Mouse (Mus musculus) hindbrain, embryonic 12.5 days (tissue): ENCODE measurements around the gene Hccs. TPM values are rescaled to one million over a fixed set of nuclear protein-coding genes. Genes with fewer than 3 reads are reported as not detected.

Experiments used
- ATAC-seq: fragments of 200-750 bp; cut with Nextera tagmentation; 2 replicates; pipeline ENCODE4 v1.8.0; 2017; ENCODE audit warnings: moderate TSS enrichment; ENCODE audit not compliant: low FRiP score
- H3K27ac ChIP-seq: fragments of 300-500 bp; sonication (generic); 2 replicates; pipeline ENCODE4 v1.5.1; 2016; ENCODE audit warnings: mild to moderate bottlenecking
- H3K27me3 ChIP-seq: fragments of 300-500 bp; sonication (generic); 2 replicates; pipeline ENCODE4 v1.6.1; 2016; ENCODE audit warnings: mild to moderate bottlenecking
- H3K36me3 ChIP-seq: fragments of 300-500 bp; sonication (generic); 2 replicates; pipeline ENCODE4 v1.6.1; 2016; ENCODE audit warnings: mild to moderate bottlenecking
- H3K4me1 ChIP-seq: fragments of 300-500 bp; sonication (generic); 2 replicates; pipeline ENCODE4 v1.6.1; 2016
- H3K4me2 ChIP-seq: fragments of 300-500 bp; sonication (generic); replicated peaks from 2 replicates; pipeline ENCODE4 v1.6.1; 2016; ENCODE audit warnings: mild to moderate bottlenecking
- H3K4me3 ChIP-seq: fragments of 300-500 bp; sonication (generic); 2 replicates; pipeline ENCODE4 v1.5.1; 2016; ENCODE audit warnings: mild to moderate bottlenecking
- H3K9ac ChIP-seq: fragments of 300-500 bp; sonication (generic); 2 replicates; pipeline ENCODE4 v1.6.1; 2016; ENCODE audit warnings: mild to moderate bottlenecking, moderate library complexity
- H3K9me3 ChIP-seq: fragments of 300-500 bp; sonication (generic); replicated peaks from 2 replicates; pipeline ENCODE4 v1.6.1; 2016; ENCODE audit warnings: mild to moderate bottlenecking
- WGBS: fragments of 180-500 bp; shearing (Covaris S2); methylation state at CpG from one replicate; pipeline ENCODE4 v1.1.7; 2016; 5-methylcytosine and 5-hydroxymethylcytosine counted together
- polyA plus RNA-seq: library from polyadenylated mRNA; unstranded; fragments of >200 nt; fragmentation: Nextera tagmentation; extraction: Ambion mirVana; gene quantifications from 2 replicates; pipeline ENCODE4 v1.2.1, GENCODE M21; 2016

Gene Hccs
- polyA plus RNA-seq, 1 experiment from 2014 or later = 45.1 TPM

DNA sequence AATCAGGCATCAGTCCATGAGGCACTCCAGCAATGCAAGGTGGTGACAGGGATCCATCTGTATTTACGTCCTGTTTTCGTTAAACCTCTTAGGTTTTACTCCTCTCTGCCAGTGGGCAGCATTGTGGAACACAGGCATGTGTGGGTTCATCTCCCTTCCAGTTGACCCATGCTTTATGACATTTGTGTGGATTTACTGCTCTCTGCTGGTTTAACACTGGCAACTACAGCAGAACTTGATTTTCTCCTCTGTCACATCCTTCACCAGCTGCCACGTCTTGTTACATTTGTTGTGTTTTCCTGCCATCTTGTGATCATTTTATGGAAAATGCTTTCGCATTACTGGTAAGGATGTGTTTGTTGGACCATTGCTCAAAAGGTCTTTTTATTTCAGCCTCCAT is 20.6 kb downstream of the Hccs start:
- no peak overlapping the region for H3K4me3 ChIP-seq
- H3K36me3 ChIP-seq = no peaks in the 10 kb centered on the region
- WGBS = 80% methylated on average over 4 of the region's 4 CpGs
- H3K4me2 ChIP-seq = no peak overlapping the region
- H3K9me3 ChIP-seq = no peaks in the 10 kb centered on the region
- H3K4me1 ChIP-seq = no peaks in the 10 kb centered on the region
- H3K9ac ChIP-seq = no peak overlapping the region
- no peak overlapping the region for H3K27ac ChIP-seq
- H3K27me3 ChIP-seq = peaks cover 7% of the 10 kb centered on the region; the same call in 1 of the 2 replicates
- ATAC-seq = no peak

DNA sequence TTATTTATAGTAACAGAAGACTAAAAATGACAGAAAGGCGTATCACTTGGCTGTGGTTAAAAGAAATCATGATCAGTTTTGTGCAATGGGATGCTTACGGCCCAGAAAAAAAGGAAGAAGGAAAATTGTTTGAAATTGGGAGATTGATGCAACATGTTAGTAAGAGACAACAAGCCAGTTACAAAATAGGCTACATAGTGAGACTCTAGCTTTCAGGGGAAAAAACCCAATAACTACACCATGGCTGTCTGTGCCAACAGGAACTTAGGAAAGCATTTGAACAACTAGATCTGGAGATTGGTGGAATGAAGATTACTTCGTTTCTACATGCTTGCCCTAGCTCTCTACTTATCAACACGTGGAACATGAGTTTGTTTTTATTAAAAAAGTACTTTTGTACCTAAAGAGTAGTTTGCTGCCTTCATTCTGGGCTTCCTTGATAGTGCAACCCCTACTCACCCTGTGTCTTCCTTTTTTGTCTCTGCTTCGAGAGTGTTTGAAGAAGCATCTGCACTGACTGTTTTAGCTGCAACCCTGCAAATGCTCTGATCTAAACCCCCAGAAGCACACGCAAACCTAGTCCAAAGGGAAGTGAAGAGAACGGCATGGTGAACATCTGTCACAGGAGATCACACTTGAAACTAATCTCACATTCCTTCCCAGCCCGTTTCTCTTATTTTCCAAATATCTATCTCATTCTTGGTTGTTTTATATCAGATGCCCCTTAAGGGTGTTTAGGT is 56.6 kb downstream of the Hccs start:
- WGBS = 78% methylated on average over 8 of the region's 8 CpGs
- ATAC-seq = no peak

DNA sequence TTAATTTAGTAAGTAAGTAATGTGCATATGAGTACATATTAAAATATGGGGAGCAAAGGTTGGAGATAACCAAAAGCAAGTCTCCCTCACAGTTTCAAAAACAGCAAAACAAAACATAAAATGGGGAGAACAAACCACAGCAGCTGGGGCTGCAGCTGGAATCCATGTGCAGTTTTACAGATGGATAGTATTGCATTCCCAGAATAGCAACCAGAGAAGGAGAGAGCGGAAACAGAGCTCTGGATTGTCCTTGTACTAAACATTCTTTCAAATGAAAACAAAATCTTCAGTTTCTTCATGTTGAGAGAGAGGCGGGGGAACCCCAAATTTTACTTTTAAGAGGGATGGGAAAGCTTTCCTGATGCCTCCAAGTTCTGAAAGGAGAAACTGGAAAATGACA is 58.0 kb downstream of the Hccs start:
- Histone ChIP-seq H3K27me3 (peaks cover 13% of the 10 kb centered on the region; the same call in 1 of the 2 replicates), H3K4me3 (no peak overlapping the region), H3K9me3 (no peaks in the 10 kb centered on the region), H3K36me3 (no peaks in the 10 kb centered on the region), H3K27ac (no peak overlapping the region), H3K4me2 (no peak overlapping the region), H3K9ac (no peak overlapping the region), H3K4me1 (no peaks in the 10 kb centered on the region)
- ATAC-seq = no peak
- WGBS = 70% methylated on average over 2 of the region's 2 CpGs

More for the DNA sequence above, 56.6 kb downstream of the Hccs start:
- Histone ChIP-seq H3K4me2 (no peak overlapping the region), H3K27me3 (peaks cover 15% of the 10 kb centered on the region; the same call in 1 of the 2 replicates), H3K27ac (no peak overlapping the region), H3K9me3 (no peaks in the 10 kb centered on the region), H3K4me3 (no peak overlapping the region), H3K36me3 (no peaks in the 10 kb centered on the region), H3K9ac (no peak overlapping the region), H3K4me1 (no peaks in the 10 kb centered on the region)

- Histone ChIP-seq H3K4me3 (no peak overlapping the region), H3K4me1 (no peaks in the 10 kb centered on the region), H3K27me3 (peaks cover 16% of the 10 kb centered on the region), H3K36me3 (no peaks in the 10 kb centered on the region), H3K27ac (no peak overlapping the region), H3K9ac (no peak overlapping the region), H3K4me2 (no peak overlapping the region), H3K9me3 (no peaks in the 10 kb centered on the region)
- WGBS = 84% methylated on average over 3 of the region's 3 CpGs
- ATAC-seq = no peak
These were observed 59.1 kb downstream of the Hccs start for GRCm38 (mm10) chrX:169261034-169261433.

- H3K27ac ChIP-seq = no peak overlapping the region
- no peak for ATAC-seq
- H3K36me3 ChIP-seq = no peaks in the 10 kb centered on the region
- H3K4me1 ChIP-seq = no peaks in the 10 kb centered on the region
- H3K27me3 ChIP-seq = peaks cover 10% of the 10 kb centered on the region; the same call in 1 of the 2 replicates
- H3K9ac ChIP-seq = no peak overlapping the region
- H3K4me2 ChIP-seq = no peak overlapping the region
- no peaks in the 10 kb centered on the region for H3K9me3 ChIP-seq
- no peak overlapping the region for H3K4me3 ChIP-seq
These were observed 63.4 kb downstream of the Hccs start for GRCm38 (mm10) chrX:169256741-169257140.

- Histone ChIP-seq H3K9ac (no peak overlapping the region), H3K4me3 (no peak overlapping the region), H3K27me3 (peaks cover 10% of the 10 kb centered on the region; the same call in 1 of the 2 replicates), H3K4me2 (no peak overlapping the region), H3K4me1 (no peaks in the 10 kb centered on the region), H3K9me3 (no peaks in the 10 kb centered on the region), H3K36me3 (no peaks in the 10 kb centered on the region), H3K27ac (no peak overlapping the region)
- 71% methylated on average over 1 of the region's 1 CpGs for WGBS
- ATAC-seq = no peak
These were observed 64.3 kb downstream of the Hccs start for GRCm38 (mm10) chrX:169255915-169256314.

- Histone ChIP-seq H3K36me3 (no peaks in the 10 kb centered on the region), H3K4me3 (no peak overlapping the region), H3K9me3 (no peaks in the 10 kb centered on the region), H3K27me3 (peaks cover 10% of the 10 kb centered on the region), H3K27ac (no peak overlapping the region), H3K9ac (no peak overlapping the region), H3K4me2 (no peak overlapping the region), H3K4me1 (no peaks in the 10 kb centered on the region)
- no peak for ATAC-seq
- WGBS = 81% methylated on average over 3 of the region's 3 CpGs
These were observed 97.7 kb downstream of the Hccs start for GRCm38 (mm10) chrX:169222357-169223062.

DNA sequence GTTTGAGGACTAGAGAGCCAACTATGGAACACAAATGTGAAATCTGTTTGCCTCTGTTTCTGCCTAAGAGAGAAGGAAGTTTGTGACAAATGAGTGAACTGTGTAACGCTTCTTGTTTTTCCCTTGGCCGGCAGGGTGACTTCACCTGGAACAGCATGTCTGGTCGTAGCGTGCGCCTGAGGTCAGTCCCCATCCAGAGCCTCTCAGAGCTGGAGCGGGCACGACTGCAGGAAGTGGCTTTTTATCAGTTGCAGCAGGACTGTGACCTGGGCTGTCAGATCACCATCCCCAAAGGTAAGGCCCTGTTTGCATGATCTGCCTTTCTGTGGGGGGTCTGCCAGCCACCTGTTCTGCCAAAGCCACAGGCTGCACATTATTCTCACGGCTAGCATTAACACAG is 100.1 kb downstream of the Hccs start:
- Histone ChIP-seq H3K9ac (no peak overlapping the region), H3K4me3 (no peak overlapping the region), H3K9me3 (no peaks in the 10 kb centered on the region), H3K36me3 (no peaks in the 10 kb centered on the region), H3K27me3 (peaks cover 10% of the 10 kb centered on the region), H3K4me2 (no peak overlapping the region), H3K27ac (no peak overlapping the region), H3K4me1 (no peaks in the 10 kb centered on the region)
- ATAC-seq = no peak
- 86% methylated on average over 8 of the region's 8 CpGs for whole genome bisulfite sequencing

GRCm38 (mm10) chrX:169210019-169210418 is 110.2 kb downstream of the Hccs start:
- Histone ChIP-seq H3K36me3 (no peaks in the 10 kb centered on the region), H3K9me3 (no peaks in the 10 kb centered on the region), H3K4me3 (no peak overlapping the region), H3K27ac (no peak overlapping the region), H3K27me3 (peaks cover 17% of the 10 kb centered on the region), H3K4me2 (no peak overlapping the region), H3K4me1 (no peaks in the 10 kb centered on the region), H3K9ac (no peak overlapping the region)
- 71% methylated on average over 3 of the region's 3 CpGs for WGBS
- ATAC-seq = no peak

Other genes starting within 250 kb of the Hccs start
- gene Amelx, start 133.2 kb downstream of the Hccs start, polyA plus RNA-seq = not detected in 2 replicates